Mouse (Mus musculus) liver, embryonic 15.5 days (tissue): ENCODE data around the gene Bcor. TPM values are rescaled to one million over a fixed set of nuclear protein-coding genes. Genes with fewer than 3 reads are reported as not detected.
A peak's percentile ranks its signal among the peaks of the same experiment; 100 is the strongest.

ENCODE experiments used
- ATAC-seq: fragments of 200-750 bp; cut with Nextera tagmentation; 2 replicates; pipeline ENCODE4 v1.8.0; 2017; ENCODE audit warnings: moderate number of reproducible peaks, mild to moderate bottlenecking, moderate library complexity; ENCODE audit not compliant: insufficient read depth
- H3K27ac ChIP-seq: fragments of 300-500 bp; sonication (generic); replicated peaks from 2 replicates; pipeline ENCODE4 v1.5.1; 2015; ENCODE audit warnings: mild to moderate bottlenecking, inconsistent platforms
- H3K27me3 ChIP-seq: fragments of 300-500 bp; sonication (generic); 2 replicates; pipeline ENCODE4 v1.6.1; 2015; ENCODE audit warnings: mild to moderate bottlenecking, inconsistent platforms
- H3K36me3 ChIP-seq: fragments of 300-500 bp; sonication (generic); replicated peaks from 2 replicates; pipeline ENCODE4 v1.6.1; 2015; ENCODE audit warnings: moderate library complexity, mild to moderate bottlenecking, inconsistent platforms
- H3K4me1 ChIP-seq: fragments of 300-500 bp; sonication (generic); replicated peaks from 2 replicates; pipeline ENCODE4 v1.6.1; 2015; ENCODE audit warnings: inconsistent platforms
- H3K4me2 ChIP-seq: fragments of 300-500 bp; sonication (generic); 2 replicates; pipeline ENCODE4 v1.6.1; 2015; ENCODE audit warnings: moderate library complexity, mild to moderate bottlenecking, inconsistent platforms
- H3K4me3 ChIP-seq: fragments of 300-500 bp; sonication (generic); replicated peaks from 2 replicates; pipeline ENCODE4 v1.5.1; 2015; ENCODE audit warnings: mild to moderate bottlenecking, inconsistent platforms
- H3K9ac ChIP-seq: fragments of 300-500 bp; sonication (generic); 2 replicates; pipeline ENCODE4 v1.6.1; 2015; ENCODE audit warnings: moderate library complexity, mild to moderate bottlenecking, inconsistent platforms
- H3K9me3 ChIP-seq: fragments of 300-500 bp; sonication (generic); replicated peaks from 2 replicates; pipeline ENCODE4 v1.6.1; 2016; ENCODE audit warnings: inconsistent platforms
- WGBS: fragments of 180-500 bp; shearing (Covaris S2); methylation state at CpG from one replicate; pipeline ENCODE4 v1.1.7; 2015; ENCODE audit warnings: mixed read lengths; ENCODE audit not compliant: insufficient replicate concordance; 5-methylcytosine and 5-hydroxymethylcytosine counted together
- polyA plus RNA-seq: library from polyadenylated mRNA; unstranded; fragments of >200 nt; fragmentation: Nextera tagmentation; extraction: Ambion mirVana; gene quantifications from 2 replicates; pipeline ENCODE4 v1.2.1, GENCODE M21; 2015

Bcor gene
- polyA plus RNA-seq, 1 experiment from 2014 or later: 4.3 TPM

DNA sequence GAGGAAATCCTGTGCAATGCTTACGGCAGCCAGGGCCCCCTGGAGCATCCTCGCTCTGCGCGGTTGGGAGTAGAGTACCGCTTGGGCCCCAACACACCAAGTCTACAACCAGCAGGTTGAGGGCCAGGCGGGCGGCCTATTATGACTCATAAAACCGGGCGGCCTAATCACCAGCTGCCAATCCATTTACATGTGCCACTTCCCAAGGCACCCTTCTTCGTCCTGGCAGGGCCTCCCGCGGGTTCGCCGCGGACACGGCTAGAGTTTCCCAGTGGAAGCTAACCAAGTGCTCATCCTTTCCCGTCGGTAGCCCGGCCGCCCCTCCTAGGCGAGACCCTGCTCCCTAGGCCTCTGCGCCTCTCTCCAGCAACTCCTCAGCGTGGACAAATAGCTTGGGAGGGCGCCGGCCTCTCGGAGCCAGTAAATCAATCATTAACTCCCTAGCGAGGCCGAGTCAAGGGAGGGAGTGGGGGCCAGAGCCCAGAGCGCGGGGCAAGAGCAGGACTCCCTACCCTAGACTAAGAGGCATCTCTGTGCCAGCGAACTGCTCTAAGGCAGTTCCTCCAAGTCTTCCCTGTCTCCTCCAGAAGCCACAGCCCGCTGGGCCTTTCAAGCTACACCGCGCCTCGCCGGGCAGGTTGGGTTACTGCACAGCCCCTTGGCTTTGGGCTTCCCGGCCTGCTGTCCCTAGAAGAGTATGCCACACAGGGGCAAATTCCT, 69.8 kb downstream of the Bcor start:
- Histone ChIP-seq H3K36me3 (no peaks in the 10 kb centered on the region), H3K9ac (no peak overlapping the region), H3K4me3 (peak overlapping the region; percentile 48), H3K4me1 (peaks cover 56% of the 10 kb centered on the region), H3K27me3 (peaks cover 100% of the 10 kb centered on the region), H3K9me3 (no peaks in the 10 kb centered on the region), H3K4me2 (peak overlapping the region; percentile 84), H3K27ac (peak overlapping the region; percentile 55; the same call in 1 of the 2 replicates)
- ATAC-seq: peak; percentile 8; the same call in 1 of the 2 replicates
- WGBS: 5% methylated on average over 37 of the region's 37 CpGs

DNA sequence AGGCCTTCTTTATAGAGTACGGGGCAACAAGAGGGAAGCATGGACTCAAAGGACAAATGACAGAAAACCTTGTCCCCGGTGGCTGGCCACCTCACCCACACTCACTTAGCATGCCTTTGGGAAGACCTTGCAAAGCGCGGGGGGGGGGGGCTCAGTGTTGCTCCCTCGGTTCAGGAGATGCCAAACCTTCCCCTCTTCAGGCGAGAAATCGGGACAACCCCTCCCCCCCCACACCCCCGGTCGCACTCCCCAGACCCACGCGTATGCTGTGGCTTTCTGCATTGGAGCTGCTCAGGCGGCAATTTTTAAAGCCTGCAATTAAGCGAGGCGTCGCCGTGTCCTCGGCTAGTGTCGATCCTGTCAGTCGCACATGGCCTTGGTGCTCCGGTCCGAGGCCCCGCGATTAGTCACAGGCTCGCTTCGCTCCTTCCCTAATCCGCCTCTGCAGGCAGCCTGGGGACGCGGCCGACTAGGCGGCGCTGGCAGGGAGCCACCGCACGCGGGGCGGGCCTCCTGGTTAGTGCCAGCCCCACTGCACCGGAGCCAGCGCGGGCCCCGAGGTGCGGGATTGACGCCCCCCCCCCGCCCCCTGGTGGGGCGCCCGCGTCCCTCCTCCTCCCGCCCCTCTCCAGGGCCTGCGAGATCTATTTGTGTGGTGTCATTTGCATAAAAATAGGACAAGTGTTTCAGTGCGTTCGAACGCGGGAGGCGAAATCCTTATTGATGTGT, 70.6 kb downstream of the Bcor start:
- no peak overlapping the region for H3K9ac ChIP-seq
- H3K4me3 ChIP-seq: peak overlapping the region; percentile 61; the same call in 1 of the 2 replicates
- peaks cover 64% of the 10 kb centered on the region for H3K4me1 ChIP-seq
- peak overlapping the region; percentile 84 for H3K4me2 ChIP-seq
- H3K9me3 ChIP-seq: no peaks in the 10 kb centered on the region
- no peak for ATAC-seq
- H3K27me3 ChIP-seq: peaks cover 100% of the 10 kb centered on the region
- H3K36me3 ChIP-seq: no peaks in the 10 kb centered on the region
- 2% methylated on average over 51 of the region's 52 CpGs for WGBS
- no peak overlapping the region for H3K27ac ChIP-seq

DNA sequence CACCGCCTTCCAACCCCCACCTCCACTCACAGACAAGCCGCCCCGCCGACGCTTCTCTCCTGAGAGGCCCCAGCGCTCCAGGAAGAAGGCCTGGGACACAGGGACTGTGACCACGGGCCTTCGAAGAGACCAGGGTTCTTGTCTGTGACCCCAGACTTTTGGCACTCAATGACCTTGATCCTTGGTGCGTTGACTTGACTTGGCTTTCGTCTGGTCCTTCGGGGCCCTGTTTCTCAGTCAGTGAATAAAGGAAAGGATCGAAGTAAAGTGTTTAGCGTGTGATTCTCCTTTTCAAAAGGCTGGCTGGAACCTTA, 71.2 kb downstream of the Bcor start:
- Histone ChIP-seq H3K27me3 (peaks cover 100% of the 10 kb centered on the region), H3K4me2 (peak overlapping the region; percentile 84), H3K4me1 (peaks cover 65% of the 10 kb centered on the region), H3K9me3 (no peaks in the 10 kb centered on the region), H3K4me3 (peak overlapping the region; percentile 61), H3K9ac (no peak overlapping the region), H3K27ac (peak overlapping the region; percentile 79; the same call in 1 of the 2 replicates), H3K36me3 (no peaks in the 10 kb centered on the region)
- WGBS: 6% methylated on average over 11 of the region's 13 CpGs
- no peak for ATAC-seq

DNA sequence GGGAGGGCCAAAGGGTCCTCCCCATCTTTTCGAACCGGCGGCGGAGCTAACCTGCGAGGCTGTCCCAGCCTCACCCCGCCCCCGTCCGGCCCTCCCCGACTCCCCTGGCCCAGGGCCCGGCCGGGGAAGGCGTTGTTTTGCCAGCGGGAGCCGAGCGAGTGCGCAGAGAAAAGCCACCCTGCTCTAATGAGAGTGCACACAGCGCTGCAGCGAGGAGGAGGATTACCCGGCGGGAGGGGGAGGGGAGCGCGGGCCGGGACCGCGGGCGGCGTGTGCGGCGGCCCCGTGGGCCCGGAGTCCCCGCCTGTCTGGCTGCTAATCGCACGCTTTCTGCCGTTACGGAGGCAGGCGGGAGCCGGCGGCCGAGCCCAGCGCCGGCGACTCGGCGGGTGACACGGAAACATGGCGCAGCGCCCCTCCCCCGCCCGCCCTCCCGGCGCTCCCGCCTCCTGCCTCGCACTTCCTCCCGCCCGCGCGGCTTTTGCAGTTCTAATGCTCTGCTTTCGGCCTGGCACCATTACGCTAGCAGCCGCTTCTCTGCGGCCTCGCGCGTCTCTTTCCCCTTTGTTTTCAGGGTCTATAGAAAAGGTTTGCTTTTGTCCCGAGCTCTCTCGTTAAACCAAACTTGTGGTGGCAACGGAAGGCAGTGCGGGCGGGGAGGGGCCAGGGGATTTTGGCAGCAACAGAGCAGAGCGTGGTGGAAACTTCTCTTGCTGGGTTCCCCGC, 71.7 kb downstream of the Bcor start:
- H3K27me3 ChIP-seq: peaks cover 100% of the 10 kb centered on the region
- ATAC-seq: peak; percentile 51
- peak overlapping the region; percentile 61 for H3K4me3 ChIP-seq
- H3K4me2 ChIP-seq: peak overlapping the region; percentile 84
- no peaks in the 10 kb centered on the region for H3K36me3 ChIP-seq
- under 1% methylated on average over 66 of the region's 72 CpGs for WGBS
- H3K9ac ChIP-seq: peak overlapping the region; percentile 54
- H3K4me1 ChIP-seq: peaks cover 65% of the 10 kb centered on the region
- H3K27ac ChIP-seq: peak overlapping the region; percentile 79
- H3K9me3 ChIP-seq: no peaks in the 10 kb centered on the region

DNA sequence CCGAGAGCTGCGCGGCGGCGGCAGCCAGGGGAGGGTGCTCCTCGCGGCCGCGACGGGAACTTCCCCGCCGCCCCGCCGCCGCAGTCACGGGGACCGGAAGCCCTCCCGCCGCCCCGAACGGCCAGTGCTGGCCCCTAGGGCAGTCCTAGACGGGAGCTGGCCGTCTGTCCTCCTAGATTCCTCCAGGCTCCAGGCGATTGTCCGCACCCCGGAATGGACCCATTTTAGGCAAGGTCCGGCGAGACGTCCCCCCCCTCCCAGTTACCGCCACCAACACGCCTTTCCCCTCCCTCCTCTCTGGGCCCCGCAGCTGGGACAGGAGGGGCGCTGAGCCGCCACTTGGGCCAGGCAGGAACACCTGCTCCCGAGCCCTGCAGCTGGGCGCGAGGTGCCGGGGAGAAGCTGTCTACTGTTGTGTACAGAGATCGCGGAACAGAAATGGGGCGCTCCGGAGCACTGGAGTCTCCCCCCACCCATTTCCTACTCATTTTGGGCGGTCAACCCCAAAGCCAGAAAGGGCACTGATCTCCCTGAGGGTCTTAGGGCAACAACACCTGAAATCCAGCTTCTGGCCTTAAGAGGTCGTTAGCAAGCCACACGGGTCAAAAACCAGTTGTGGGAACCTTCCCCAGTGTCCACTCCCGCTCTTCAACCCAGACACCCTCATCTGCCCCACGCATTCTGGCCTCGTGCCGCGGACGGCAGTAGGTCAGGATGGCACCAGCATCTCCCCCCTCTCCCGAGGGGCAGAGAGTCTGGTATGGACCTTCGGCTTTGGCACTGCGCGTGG, 72.4 kb downstream of the Bcor start:
- Histone ChIP-seq H3K27ac (peak overlapping the region; percentile 79), H3K4me3 (peak overlapping the region; percentile 61), H3K9ac (peak overlapping the region; percentile 54), H3K4me2 (peak overlapping the region; percentile 84), H3K4me1 (peaks cover 65% of the 10 kb centered on the region), H3K27me3 (peaks cover 100% of the 10 kb centered on the region), H3K36me3 (no peaks in the 10 kb centered on the region), H3K9me3 (no peaks in the 10 kb centered on the region)
- peak; percentile 16 for ATAC-seq
- WGBS: 5% methylated on average over 55 of the region's 55 CpGs

DNA sequence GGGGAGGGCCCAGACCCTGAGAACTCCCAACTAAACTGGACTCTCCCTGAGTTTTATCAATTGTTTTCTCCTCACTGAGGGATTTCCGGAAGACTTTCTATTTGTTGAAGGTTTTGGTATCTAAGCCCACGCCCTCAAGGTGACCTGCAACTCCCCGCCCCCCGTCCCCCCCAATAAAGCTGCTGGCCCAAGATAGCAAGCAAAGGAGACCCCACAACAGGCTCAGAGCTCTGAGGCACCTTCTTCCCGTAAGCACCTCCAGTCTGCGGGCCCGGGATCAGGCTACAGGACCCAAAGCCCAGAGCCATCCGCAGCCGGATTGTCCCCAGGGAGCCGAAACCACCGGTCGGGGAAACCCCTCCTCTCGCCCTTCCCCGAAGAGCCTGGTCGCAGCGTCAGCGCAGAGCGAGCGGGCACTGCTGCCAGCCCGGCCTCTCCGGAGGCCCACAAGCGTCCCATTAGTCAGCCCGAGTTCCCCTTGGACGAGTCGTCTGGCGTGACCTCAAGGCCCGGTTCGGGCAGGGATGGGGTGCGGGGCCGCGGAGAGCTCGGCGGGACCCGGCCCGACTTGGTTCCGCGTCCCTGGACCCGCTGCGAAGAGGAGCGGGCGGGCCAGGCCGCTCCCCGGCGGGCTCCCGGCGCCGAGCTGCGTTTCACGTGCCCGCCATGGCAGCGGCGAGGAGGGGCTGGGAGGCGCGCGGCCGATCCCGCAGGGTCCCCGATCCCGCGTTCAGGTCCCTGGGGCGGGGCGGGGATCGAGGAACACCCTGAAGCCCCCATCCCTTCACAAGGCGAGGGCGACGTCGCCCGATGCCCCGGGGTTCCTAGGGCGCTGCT, 73.3 kb downstream of the Bcor start:
- WGBS: 2% methylated on average over 65 of the region's 70 CpGs
- H3K4me1 ChIP-seq: peaks cover 65% of the 10 kb centered on the region
- H3K4me2 ChIP-seq: peak overlapping the region; percentile 84
- H3K9me3 ChIP-seq: no peaks in the 10 kb centered on the region
- peak overlapping the region; percentile 61 for H3K4me3 ChIP-seq
- H3K9ac ChIP-seq: peak overlapping the region; percentile 54
- ATAC-seq: no peak; the same call in 1 of the 2 replicates
- peak overlapping the region; percentile 79; the same call in 1 of the 2 replicates for H3K27ac ChIP-seq
- peaks cover 100% of the 10 kb centered on the region for H3K27me3 ChIP-seq
- no peaks in the 10 kb centered on the region for H3K36me3 ChIP-seq

DNA sequence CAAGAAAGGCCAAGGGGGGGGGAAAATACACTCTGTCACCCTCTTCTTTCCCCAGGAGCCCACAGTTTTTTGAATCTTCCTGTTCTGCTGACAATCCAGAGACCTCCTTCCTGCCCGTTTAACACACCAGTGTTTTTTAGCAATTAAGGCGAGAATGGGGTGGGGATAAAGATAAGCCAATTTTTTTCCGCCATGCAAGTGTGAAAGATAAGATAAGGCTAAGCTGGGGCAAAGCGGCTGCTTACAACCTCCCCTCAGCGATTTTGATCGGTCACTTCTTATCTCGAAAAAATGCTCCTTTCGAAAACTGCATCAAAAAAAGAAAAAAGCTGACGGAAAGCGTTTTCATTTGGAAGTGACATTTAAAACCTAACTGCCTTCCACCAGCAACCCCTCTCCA, 74.2 kb downstream of the Bcor start:
- no peaks in the 10 kb centered on the region for H3K36me3 ChIP-seq
- H3K9me3 ChIP-seq: no peaks in the 10 kb centered on the region
- no peak overlapping the region for H3K9ac ChIP-seq
- H3K27me3 ChIP-seq: peaks cover 100% of the 10 kb centered on the region
- peak overlapping the region; percentile 84 for H3K4me2 ChIP-seq
- 7% methylated on average over 10 of the region's 10 CpGs for WGBS
- 0 out of 2 replicates have a peak overlapping the region, but pooled peaks have one; percentile 61 for H3K4me3 ChIP-seq
- peaks cover 73% of the 10 kb centered on the region for H3K4me1 ChIP-seq
- ATAC-seq: no peak
- no peak overlapping the region for H3K27ac ChIP-seq

DNA sequence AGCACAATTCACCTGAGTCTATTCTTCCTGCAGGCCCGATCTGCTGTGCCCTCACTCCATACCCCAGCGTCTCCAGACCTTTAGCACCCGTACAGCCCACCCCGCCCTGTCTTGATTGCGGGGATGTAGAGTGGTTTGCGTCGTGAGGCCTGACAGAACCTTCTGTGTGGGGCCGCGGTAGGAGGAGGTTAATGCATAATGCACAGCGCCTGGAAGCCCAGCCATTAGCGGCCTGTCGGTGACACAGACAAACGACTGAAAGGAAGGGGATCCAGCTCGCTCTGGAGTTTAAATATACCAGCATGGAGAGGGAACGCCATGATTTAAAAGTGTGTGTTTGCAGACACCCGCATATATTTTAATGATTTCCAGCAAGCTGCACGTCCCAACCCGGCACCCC, 74.9 kb downstream of the Bcor start:
- Histone ChIP-seq H3K36me3 (no peaks in the 10 kb centered on the region), H3K9ac (no peak overlapping the region), H3K4me1 (peaks cover 70% of the 10 kb centered on the region), H3K27me3 (peaks cover 100% of the 10 kb centered on the region), H3K27ac (no peak overlapping the region), H3K4me2 (0 out of 2 replicates have a peak overlapping the region, but pooled peaks have one; percentile 84), H3K4me3 (no peak overlapping the region), H3K9me3 (no peaks in the 10 kb centered on the region)
- no peak for ATAC-seq
- WGBS: 9% methylated on average over 18 of the region's 18 CpGs

DNA sequence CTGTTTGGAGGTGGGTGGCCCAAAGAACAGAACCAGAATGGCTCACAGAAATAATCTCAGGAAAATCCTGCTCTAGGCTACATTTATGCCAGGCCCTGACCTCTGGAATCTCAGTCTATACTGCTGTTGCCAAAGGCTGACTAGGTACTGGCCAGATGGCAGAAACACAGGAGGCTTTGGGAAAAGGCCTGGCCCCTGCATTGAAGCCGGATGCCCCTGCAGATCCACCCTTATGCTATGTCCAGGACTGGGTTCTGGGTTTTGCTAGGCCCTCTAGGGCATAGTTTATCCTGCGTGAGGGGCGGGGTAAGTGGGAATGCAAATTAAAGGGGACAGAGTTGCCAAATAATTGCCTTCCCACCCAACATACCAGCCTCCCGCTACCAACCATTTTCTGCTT, 75.5 kb downstream of the Bcor start:
- WGBS: 44% methylated on average over 4 of the region's 4 CpGs

DNA sequence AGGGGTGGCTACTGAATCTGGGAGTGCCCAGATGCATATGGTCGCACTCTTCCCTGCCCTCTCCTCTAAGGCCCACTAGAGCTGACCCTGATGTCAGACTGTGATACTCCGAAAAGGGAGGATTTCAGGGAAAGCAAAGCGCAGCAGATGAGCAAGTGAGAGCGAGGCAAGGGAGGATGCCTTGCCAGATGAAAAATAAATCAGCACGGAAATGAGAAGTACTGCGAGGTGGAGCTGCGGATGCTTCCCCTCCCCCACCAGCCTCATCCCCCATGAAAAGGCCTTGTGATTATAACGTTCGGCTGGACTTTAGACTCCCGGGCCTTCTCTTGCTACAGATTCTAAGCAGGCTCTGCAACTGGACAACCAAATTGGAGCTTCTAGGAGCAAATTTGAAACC, 76.5 kb downstream of the Bcor start:
- ATAC-seq: no peak
- no peaks in the 10 kb centered on the region for H3K36me3 ChIP-seq
- 42% methylated on average over 10 of the region's 10 CpGs for whole genome bisulfite sequencing
- H3K9ac ChIP-seq: no peak overlapping the region
- H3K4me3 ChIP-seq: no peak overlapping the region
- H3K4me2 ChIP-seq: no peak overlapping the region
- no peak overlapping the region for H3K27ac ChIP-seq
- H3K4me1 ChIP-seq: peaks cover 53% of the 10 kb centered on the region
- no peaks in the 10 kb centered on the region for H3K9me3 ChIP-seq
- H3K27me3 ChIP-seq: peaks cover 100% of the 10 kb centered on the region

More for the DNA sequence above, 75.5 kb downstream of the Bcor start:
- no peak overlapping the region for H3K4me2 ChIP-seq
- H3K4me3 ChIP-seq: no peak overlapping the region
- H3K27me3 ChIP-seq: peaks cover 100% of the 10 kb centered on the region
- H3K4me1 ChIP-seq: peaks cover 64% of the 10 kb centered on the region
- no peak for ATAC-seq
- no peak overlapping the region for H3K27ac ChIP-seq
- no peak overlapping the region for H3K9ac ChIP-seq
- no peaks in the 10 kb centered on the region for H3K36me3 ChIP-seq
- H3K9me3 ChIP-seq: no peaks in the 10 kb centered on the region
